Mouse (Mus musculus) lung, postnatal 0 days (tissue): ENCODE measurements around the gene Sh3gl2.

Experiments used
- CTCF ChIP-seq: IDR thresholded peaks from 2 replicates; pipeline ENCODE4 v1.5.1; 2016; ENCODE audit warnings: antibody characterized with exemption, mild to moderate bottlenecking
- EP300 ChIP-seq: IDR thresholded peaks from 2 replicates; pipeline ENCODE4 v1.6.1; 2016; ENCODE audit warnings: antibody characterized with exemption, mild to moderate bottlenecking, control low read depth

DNA sequence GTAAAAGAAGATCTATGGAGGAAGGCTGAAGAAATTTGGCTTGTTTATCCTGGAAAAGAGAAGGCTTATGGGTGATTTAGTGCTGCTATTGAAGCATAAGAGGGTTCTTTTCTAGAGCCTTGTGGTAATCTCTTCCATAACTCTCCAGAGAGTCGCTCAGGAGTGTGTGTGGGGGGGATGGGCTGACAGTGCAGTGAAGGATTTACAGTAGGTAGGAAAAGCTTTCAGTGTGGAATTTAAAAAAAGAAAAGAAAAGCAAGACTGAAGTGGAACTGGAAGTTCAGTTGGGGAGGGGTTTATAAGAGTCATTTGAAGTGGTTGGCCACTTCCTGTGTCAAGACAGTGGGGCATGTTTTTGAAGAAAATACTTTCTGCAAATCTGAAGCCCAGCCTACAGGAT, 464.8 kb downstream of the Sh3gl2 start:
- TF ChIP-seq CTCF: no peak
- no peak for TF ChIP-seq EP300
